Mouse (Mus musculus) CD4-positive helper T cell, adult 2 months (primary cell): ENCODE data around the gene Gabbr2.
"Not testable (repeated sequence)": the region's sequence is repeated elsewhere in the genome, so short reads cannot be mapped to it uniquely, and the experiment has no call there.

Source experiments
- DNase-seq: peaks from one replicate; pipeline ENCODE4 v3.0.0-alpha.2; 2012; ENCODE audit warnings: low read depth, missing footprints, low spot score

Gene Gabbr2

DNA sequence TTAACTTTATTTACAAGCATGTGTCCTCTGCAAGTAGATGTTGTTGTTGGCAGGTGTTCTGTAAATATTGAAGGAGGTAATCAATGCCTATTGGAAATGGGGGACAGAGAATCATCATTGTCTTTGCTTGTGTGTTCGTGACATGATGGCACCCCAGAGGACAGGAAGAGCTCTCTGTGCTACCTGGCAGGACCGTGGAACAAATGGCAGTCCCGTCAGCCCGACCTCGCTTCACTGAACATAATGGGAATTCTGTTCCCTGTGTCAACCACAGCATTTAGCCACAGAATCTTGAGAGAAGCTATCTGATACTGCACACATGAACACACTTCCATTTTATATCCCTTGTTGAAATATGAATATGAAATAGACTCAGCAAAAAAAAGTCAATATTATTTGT is 332.7 kb downstream of the Gabbr2 start:
- no peak for DNase-seq

DNA sequence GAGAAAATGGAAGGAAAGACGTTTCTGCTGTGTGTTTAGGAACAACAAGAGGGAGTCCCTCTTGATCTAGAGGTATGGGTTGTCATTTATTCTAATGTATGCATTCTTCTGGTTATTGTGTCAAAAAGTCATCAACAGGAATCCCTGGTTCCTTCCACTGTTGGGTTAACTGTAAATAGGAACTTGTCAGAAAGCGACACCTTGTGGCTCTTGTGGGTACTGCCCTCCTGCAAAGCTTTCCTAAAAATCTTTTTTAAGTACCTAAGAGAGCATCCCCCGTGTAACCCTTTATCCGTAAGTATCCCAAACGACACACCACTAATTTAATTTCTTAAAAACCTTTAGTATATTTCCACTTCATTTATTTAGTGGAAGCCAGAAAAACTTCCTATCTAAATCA is 334.6 kb downstream of the Gabbr2 start:
- peak; percentile 77 for DNase-seq

DNA sequence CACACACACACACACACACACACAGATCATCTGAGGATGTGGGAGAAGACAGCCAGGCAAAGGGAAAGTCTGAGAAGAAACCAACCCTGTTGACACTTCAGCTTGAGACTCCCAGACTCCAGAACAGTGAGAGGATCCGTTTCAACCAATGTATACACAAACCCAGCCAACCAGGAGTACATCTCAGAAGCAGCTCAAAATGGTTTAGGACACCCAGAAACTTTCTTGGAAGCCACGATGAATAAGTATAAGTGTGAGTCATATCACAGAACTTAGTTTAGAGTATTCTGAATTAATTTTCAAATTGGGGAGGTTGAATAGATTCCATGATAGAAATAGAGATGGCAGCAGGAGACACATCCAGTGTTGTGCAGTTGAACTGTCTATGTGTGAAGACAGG is 335.7 kb downstream of the Gabbr2 start:
- DNase-seq: no peak

DNA sequence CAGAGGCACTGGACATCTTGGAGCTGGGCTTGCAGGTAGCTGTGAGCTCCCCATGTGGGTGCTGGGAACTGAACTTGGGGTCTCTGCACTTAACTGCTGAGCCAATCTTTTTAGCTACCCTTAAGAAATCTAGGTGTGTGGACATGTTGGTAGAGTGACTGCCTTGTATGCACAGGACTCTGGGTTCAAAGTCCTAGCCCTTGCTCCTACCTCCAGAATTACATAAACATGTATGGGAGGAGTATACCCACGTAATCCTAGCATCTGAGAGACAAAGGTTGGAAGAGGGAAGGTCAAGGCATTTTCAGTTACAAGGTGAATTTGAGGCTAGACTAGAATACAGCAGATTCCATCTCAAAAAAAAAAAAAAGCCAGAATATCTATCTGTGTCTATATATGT is 336.4 kb downstream of the Gabbr2 start:
- DNase-seq: no peak

DNA sequence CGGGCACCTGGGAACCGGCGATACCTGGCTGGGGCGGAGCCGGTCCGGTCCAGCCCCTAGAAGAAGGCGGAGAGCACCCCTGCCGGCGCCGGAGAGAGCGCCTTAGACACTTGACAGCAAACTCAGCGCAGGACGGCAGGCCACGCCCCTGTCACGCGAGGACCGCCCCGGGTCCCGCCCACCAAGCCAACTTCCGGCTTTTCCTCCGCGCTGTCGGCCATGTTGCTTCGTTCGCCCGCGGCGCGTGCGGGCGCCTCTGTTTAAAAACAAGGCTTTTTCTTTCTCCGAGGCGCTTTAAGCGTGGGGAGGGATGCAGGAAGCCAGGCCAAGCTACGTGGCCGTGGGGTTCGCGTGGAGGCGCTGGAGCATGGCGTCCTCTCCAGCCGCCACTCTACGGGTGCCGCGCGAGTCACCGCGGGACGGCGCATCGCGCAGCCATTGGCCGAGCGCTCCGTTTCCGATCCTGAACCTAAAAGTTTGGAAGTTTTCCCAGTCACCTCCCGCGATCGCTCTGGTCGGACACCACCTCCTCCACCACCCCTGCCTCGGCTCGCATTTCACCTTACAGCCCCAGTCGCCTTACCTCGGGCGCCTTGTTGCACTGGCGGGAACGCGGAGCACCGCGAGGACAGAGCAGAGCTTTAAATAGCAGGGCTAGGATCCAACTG is 341.5 kb downstream of the Gabbr2 start, which contains the start of gene Tbc1d2:
Tbc1d2 (minus strand) TSS at position 124 of the 668 bp plus-strand sequence.
- DNase-seq: peak; percentile 96

DNA sequence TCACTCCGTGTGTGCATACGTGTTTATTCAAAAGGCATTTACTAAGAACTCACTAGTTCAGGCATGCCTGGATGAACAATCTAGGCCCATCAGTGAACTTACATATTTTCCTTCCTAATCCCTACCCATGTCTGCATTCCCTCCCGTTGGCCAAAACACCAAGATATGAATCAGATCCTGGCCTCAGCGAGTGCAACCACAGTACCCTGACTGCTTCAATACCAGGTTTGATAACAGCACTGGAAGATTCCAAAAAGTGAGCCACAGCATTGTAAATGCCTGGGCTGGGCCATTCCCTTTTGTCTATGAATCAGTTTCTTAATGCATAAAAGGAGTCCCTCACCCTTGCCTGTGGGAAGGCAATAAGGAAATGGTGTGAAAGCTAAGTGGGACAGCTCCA is 342.5 kb downstream of the Gabbr2 start:
- no peak for DNase-seq

DNA sequence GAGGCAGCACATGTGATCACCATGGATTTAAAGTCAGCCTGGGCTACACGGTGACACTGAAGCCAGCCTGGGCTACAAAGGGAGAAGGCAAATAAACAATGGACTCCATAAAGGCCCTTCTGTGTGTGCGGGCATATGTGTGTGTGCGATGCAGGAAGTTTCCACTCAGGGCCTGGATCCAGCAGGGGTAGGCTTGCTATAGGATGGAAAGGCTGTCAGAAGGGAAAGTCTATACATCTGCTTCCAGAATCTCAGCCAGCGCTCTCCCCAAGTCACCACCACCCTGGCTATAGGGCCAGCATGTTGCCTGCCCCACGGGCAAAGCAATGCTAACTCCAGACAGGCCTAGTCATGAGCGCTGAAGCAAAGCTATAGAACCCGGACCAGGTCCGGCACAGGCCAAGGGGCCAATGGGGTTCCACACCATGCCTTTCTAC is 348.0 kb downstream of the Gabbr2 start:
- no peak for DNase-seq

DNA sequence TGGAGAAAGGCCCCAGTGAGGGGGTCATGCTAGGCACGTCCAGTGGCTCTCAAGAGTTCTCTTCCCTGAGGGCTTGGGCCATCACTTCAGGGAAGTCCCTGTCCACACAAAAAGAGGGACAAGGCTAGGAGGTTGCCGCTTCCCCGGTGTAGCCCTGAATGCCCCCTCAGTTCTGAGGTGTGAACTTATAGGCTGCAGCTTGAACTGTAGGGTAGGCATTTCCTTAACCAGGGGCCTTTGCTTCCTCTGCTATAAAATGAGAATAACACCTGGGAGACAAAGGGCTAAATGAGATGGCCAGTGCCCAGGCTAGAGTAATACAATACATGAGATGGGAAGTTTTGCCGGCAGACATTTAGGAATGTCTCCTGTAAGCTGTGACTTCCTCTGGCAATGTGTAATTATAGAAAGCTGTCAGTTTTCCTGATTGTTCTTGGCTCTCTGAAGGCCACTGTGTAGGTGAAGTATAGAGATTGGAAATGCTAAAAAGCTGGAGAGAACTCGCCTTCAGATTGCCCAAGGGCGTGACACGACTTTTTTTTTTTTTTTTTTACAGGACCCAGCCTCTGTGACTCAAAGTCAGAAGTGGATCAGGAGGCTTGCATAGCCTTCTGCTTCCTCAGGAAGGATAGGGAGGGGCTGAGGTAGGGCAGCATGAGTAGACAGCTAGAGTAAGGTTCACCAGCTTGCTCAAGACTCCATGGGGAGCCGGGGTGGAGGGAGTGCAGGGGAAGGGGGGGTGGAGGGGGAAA is 348.6 kb downstream of the Gabbr2 start:
- peak; percentile 27 for DNase-seq

DNA sequence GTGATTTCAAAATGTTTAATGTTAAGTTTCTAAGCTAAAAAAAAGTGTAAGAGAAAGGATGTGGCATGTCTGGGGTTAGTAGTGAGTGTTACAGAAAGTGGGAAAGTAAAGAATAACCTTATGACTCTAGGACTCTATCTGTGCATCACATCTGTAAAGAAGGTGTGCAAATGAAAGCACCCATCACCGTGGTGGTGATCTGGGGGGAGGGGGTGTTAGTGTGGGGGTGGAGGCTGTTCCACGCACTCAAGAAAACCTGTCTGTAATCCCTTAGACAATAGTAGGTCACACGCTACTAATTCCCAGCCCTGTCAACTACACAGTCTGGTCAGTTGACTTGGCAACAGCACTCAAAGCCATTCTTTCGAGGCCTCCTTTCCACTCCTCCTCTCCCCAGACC is 350.4 kb downstream of the Gabbr2 start:
- DNase-seq: peak; percentile 44

DNA sequence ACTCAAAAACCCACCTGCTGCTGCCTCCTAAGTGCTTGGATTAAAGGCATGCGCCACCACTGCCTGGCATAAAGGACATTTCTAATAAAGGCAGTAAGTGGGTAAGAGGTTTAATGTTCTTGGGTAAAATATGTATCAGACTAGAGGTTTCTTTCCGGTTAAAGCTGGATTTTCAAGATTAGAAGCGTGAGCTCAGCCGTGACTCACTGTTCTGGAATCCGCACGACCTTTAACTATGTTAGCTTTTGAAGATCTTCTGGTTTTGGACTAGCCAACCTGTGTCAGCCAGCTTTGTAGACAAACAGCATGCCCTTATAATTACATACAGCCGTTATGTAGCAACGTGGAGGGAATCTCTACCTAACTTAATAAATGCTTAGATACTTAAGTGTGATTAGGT is 351.8 kb downstream of the Gabbr2 start:
- DNase-seq: no peak

DNA sequence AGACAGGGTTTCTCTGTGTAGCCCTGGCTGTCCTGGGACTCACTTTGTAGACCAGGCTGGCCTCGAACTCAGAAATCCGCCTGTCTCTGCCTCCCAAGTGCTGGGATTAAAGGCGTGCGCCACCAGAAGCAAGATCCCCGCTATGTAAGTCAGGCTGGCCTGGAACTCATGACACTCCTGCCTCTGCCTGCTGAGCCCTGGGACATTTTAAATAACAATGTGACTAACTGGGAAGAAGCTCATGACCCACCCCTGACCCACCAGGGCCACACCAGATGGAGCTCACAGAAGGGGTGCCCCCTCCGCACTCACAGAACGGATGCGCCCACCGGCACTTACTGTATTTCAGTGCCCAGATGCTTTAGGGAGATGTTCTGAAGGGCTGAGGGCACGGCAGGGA is 354.4 kb downstream of the Gabbr2 start:
- not testable (repeated sequence) for DNase-seq

DNA sequence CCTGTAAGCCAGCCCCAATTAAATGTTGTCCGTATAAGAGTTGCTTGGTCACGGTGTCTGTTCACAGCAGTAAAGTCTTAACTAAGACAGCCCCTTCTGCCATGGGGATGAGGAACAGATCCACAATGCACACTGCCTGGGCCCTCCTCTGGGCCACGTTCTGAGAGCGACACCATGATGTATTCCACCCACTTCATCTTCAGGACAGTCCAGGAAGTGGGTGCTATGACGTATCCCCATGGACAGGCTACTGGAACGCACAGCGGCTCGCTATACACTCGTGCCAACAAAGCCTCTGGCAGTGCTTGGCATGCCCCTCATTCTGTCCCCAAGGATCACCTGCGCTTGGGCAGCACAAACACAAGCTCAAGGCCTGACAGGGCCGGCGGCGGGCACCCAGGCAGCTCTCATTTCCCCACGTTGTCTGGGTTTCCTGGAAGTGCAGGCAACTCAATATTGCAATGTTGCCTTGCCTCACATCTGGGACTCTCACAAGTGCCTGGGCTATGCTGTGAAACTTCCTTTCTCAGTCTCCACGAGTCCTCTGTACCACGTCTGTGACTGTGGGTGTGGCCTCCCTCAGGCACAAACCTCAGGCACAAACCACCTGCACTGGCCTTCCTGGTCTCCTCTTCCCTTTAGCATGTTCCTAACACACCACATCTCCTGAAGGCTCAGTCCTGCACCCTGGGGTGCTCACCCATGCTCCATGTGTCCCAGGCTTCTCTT is 355.8 kb downstream of the Gabbr2 start:
- DNase-seq: no peak

DNA sequence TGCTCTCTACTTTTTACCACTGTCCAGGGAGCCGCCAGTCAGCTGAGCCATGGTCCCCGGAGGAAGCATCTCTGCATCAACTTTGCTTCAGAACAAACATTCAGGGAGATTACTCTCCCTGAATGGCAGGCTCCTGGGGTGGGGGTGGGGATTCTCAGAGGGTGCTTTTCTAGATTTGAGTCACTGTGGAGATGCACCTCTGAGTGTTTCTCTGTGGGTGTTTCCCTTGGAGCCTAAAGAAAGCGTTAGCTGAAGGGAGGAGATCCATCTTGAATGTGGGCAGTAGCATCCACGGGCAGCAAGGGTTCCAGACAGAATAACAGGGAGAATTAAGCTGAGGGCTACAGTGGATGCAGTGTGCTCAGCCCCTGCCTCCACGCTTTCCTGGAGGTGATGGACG is 356.8 kb downstream of the Gabbr2 start:
- peak; percentile 48 for DNase-seq

DNA sequence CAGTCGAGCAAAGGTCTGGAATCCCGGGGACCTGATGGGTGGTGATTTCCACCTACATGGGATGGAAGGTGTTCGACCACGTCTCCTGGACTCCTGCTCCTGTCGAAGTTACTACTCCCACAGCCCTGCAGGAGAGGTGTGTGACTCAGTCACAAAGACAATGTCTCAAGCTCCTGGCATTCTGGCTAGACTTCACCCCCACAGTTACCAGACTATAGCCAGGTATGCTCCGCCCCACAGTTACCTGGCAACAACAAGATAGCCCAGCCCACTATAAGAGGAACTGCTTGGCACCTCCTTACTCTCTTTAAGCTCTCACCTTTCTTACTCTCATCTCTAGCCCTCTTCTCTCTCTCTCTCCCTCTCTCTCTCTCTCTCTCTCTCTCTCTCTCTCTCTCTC is 358.1 kb downstream of the Gabbr2 start:
- not testable (repeated sequence) for DNase-seq

DNA sequence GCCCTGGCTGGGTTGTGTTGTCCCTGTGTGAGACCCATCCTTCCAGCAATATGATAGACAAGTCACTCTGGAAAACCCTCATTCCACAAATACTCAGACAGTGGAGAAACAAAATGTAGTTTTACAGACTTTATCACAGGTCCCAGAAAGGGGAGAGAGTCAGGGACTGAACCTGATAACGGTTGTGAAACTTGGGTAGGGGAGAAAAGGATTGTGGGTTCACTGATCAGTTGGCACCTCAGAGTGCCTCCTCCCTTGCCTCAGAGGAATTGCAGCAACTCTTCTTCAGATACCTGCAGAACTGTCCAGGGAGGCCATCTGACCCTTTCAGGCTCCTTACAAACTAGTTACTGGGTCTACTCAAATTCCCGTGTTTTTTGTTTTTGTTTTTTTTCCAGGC is 359.2 kb downstream of the Gabbr2 start:
- no peak for DNase-seq

DNA sequence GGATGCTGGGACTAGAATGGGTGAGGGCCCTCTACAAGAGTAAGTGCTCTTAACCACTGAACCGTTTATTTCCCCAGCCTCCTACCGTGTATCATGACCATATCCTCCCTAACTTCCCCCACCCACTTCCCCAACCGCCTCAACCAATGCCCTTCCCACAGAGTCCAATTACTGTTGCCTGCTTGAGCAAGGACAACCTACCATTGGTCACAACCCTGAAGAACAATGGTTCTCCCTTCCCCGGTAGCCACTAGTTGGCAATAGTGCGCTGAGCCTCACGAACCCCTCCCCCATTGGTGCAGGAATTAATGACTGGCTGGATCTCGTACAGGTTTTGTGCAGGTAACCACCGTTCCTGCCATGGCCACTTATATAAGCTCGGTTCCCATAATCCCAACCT is 361.3 kb downstream of the Gabbr2 start:
- DNase-seq: peak; percentile 27

DNA sequence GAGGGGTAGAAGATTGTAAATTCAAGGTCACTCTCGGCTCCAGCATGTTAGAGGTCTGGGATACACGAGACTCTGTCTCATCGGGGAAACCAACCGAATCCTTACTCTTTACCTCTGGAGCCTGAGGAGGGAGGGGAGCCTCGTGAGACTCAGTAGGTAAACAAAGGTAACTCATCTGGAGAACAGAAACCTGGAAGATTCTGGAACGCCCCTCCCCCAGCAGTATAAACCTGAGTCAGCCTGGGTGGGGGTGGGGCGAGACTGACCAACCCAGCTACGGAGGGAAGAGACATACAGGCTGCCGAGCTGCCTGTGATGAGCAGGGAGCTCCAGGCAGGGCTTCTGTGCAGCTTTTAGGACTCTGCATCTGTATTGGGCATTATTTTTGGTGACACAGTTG is 362.8 kb downstream of the Gabbr2 start:
- no peak for DNase-seq

DNA sequence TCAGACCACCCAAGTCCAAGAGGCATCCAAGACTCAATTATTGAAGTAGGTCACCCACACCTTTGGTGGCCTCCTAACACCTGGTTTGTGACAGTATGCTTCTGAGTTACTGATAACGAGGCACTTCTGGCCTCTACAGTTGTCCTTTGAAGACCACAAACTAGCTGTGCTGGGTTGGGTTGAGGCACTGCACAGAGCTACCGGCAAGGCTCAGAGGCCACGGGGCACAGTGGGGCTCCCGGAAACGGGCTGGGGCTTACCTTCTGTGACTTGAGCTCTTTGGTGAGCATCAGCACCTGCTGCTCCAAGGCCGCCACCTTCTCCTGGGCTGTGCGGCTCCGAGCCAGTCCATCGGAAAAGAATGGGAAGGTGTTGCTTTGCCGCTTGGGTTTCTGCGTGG is 363.6 kb downstream of the Gabbr2 start:
- DNase-seq: no peak

DNA sequence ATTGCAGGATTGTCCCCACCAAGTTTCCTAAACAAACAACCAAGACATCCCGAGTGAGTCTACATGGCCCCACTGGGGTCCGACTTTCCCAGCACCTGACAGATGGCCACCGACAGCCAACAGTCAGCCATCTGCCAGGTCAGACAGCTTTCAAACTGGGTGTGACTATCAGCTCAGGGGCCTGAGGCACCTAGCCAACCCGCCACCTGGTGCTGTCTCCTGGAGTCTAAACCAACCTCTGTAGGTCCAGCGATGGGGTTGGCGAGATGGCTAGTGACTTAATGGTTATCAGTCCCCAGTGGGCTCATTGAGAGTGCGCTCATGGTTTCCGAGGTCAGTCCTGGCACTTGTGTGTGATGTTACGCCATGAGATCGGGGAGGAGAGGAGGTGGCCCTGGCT is 366.6 kb downstream of the Gabbr2 start:
- no peak for DNase-seq

DNA sequence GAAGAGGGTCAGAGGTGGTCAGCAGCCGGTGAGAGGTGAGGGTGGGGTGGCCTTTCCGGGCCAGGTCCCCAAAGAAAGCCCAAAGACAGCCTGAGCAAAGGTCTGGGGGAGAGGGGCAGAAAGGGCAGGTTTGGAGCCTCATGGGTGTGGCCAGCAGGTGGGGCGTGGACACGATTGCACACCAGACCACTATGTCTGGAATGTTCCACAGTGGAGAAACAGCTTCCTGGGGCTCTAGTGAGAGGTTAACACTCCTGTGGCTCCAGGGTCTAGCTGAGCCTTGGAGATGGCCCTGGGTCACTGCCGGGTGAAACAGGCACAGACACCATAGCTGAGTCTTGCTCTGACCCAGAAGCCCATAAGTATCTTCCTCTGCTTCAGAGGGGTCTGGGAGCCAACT is 368.7 kb downstream of the Gabbr2 start:
- DNase-seq: no peak

DNA sequence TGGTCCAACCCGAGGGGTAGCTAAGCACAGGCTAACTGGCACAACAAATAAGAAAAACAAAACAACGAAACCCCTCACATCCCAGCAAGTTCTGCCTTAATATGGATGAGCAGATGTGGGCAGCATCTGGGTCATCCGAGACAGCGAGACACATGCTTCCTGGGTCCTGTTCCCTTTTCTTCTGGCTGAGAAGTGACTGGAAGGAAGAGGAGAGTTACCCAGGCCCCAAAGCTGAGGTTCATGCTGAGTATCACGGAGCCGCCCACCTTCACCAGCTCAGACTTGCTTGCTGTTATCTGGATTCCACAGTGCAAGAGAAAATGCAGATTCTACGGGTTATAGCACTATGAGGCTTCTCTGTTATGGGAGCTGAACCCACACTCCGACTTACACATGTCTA is 370.7 kb downstream of the Gabbr2 start:
- DNase-seq: no peak

DNA sequence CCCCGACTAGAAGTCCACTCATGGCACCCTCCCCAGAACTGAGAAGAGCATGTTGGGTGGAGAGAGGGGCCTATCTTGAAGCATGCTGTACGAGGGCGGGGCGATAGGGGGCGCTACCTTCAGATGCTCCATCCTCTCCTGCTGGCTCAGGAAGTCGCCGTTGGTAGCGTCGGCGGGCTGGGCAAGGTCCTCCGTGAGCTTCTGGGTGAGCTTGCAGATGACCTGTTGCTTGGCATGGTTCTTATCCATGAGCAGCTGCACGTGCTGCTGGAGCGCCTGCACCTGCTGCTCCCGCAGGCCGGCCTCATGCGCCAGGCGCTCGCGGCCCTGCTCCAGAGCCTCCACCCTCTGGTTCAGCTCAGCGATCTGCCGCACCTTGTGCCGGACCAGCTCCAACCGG is 371.3 kb downstream of the Gabbr2 start:
- no peak for DNase-seq
